Mouse (Mus musculus) gastrocnemius, postnatal 14 days (tissue): Measurements from ENCODE around the gene Gli1. TPM values are rescaled to one million over a fixed set of nuclear protein-coding genes. Genes with fewer than 3 reads are reported as not detected.
A peak's percentile ranks its signal among the peaks of the same experiment; 100 is the strongest.

Source experiments
- DNase-seq: peaks from one replicate; pipeline ENCODE4 v3.0.0; 2021; ENCODE audit warnings: mixed read lengths
- intact Hi-C: fragments of 180-260 bp; cut with DNase I; formaldehyde crosslinking; loops from one replicate; pipeline ENCODE4 v1.15.1; 2025; ENCODE audit warnings: low total_unique reads
- total RNA-seq, 2 experiments: library from RNA; stranded (reverse); gene quantifications; 2 replicates each; pipeline ENCODE4 v1.2.3; 2021

Gli1 gene
- total RNA-seq, 2 experiments from 2014 or later: 2.3 to 2.7 TPM

DNA sequence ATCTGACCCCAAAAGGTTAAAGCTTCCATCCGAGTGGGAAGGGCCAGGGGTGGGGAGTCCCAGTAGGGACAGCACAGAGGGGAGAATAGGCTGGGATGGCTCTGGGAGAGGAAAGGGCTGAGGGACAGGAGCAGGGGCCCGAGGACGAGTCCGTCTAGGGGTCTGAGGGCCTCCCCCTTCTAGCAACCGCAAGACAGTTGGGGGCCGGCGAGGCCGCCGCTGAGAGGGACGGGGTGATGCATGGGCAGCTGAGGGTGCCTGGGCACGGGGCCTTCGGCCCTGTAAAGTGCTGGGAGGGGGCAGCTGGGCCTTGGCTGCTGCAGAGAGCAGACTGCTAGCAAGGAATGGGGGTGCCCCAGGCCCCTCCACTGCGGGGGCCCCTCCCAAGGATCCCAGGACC lies 56.1 kb downstream of the Gli1 start:
- intact Hi-C loops: no loop called here
- no peak for DNase-seq

DNA sequence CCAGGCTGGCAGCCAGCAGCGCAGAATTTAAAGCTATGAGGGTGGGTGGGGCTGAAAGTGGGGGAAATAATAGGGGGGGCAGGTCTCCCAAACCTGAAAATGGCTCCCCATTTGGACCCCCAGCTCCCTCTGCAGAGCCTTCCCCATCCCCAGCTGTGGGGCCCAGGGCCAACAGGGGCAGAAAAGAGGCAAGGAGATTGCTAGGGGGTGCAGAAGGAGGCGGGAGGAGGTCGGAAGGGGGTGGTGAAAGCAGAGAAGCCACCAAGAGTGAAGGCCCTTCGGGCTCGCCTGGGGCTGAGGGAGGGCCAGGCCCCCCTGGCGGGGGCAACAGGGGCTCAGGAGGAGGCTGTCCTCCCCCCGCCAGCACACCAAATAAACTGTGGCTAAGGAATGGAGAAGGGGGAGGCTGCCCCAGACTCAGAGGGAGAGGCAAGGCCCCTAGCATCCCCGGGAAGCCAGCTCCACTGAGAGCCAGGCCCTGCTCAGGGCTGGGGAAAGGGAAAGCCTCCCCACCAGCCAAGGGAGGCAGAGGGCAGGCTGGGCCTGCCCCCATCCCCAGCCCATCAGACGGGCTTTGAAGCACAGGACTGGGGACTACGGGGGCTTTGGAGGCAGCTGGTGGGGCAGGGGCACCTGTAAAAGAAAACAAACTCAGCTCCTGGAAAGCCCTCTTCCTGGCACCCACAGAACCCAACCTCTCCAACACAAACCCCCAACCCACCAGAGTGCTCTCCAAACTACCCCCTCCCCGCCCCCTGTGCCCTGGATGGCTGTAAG lies 56.9 kb downstream of the Gli1 start:
- DNase-seq: no peak
- intact Hi-C loops: no loop called here

DNA sequence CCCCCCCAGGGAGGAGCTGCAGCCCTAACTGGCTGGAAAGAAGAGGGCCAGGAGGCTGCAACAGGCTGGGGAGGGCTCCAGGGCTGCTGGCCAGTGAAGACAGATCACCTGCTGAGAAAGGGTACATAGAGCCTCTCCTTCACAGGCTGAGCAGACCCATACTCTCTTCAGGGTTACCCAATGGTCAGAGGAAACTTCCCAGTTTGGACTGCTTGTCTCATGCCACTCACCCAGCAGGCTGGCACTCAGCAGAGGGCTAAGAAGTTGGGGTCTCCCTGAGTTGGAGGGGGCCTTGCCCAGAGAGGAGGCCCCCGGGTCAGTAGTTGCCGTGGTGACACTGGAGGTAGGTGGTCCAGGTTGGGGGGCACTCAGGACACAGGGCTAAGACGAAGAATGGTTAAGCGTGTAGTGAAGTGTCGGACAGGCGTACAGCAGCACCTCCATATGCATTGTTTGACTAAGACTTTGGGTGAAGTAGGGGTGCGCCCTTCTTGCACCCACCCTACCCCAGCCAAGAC lies 57.6 kb downstream of the Gli1 start:
- no peak for DNase-seq
- intact Hi-C loops: no loop called here

DNA sequence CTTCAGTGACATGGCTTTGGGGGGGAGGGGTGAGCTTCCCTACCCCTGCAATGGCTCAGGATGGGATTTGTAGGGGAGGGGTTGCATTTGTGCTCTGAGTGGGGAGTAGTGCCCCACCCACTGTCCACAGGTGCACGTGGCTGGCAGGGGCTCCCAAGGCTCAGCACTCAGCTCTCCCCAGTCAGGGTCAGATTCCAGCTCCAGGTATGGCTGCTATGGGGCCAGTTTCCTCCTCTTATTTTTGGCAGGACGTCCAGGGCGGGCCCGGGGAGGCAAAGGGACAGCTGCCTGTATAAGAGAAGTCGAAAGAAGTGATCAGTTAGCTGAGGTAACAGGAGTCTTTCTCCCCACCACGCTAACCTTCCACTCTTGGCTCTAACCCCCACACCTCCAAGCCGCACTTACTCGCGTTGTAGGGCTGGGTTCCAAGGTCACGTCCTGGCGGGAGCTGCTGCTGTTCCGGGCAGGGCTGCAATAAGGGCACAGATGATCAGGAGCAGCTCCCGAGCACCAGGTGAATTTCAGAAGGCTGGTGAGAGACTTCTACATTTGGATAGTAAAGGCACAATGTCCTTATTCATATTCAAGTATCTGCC lies 59.1 kb downstream of the Gli1 start:
- peak; percentile 36 for DNase-seq
- intact Hi-C loops: no loop called here

DNA sequence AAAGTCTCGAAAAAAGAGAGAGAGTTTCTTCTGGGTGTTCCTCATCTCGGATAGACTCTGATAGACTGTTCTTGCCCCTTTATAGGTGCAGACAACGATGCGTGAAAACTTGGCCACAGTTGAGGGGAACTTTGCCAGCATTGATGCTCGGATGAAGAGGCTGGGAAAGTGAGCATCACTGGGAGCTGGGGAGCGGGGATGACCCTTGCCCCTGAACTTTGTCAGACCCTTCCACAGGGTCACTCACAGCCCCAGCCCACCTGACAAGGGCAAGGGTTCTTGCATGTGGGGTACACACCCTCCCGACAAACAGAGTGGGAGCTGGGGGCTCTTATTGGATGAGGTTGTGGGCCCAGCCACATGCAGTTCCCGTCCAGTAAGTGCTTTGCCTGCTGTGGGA lies 60.5 kb downstream of the Gli1 start:
- no peak for DNase-seq
- intact Hi-C loops: no loop called here

Other genes starting within 250 kb of the Gli1 start
- gene Os9, start 220.8 kb downstream of the Gli1 start, total RNA-seq: 10 to 100 TPM; 20.3 to 23.5 TPM
- 1 to 10 TPM; 1.5 to 1.9 TPM for gene B4galnt1, start 176.7 kb downstream of the Gli1 start, total RNA-seq
- gene Slc26a10, start 161.3 kb downstream of the Gli1 start, total RNA-seq: 1 to 10 TPM; 3.7 to 7.6 TPM
- gene Arhgef25, start 151.9 kb downstream of the Gli1 start, total RNA-seq: 10 to 100 TPM; 13.9 to 14.4 TPM
- gene Dtx3, start 146.2 kb downstream of the Gli1 start, total RNA-seq: 10 to 100 TPM; 22.2 to 24.8 TPM
- gene Pip4k2c, start 130.4 kb downstream of the Gli1 start, total RNA-seq: 1 to 10 TPM; 6.3 to 7.6 TPM
- under 1 TPM; 0.45 to 0.53 TPM for gene Kif5a, start 78.6 kb downstream of the Gli1 start, total RNA-seq
- 100 to 1,000 TPM in 1 of 2 experiments, 10 to 100 TPM in 1; 99.8 to 103 TPM for gene Dctn2, start 75.6 kb downstream of the Gli1 start, total RNA-seq
- 10 to 100 TPM; 16.1 to 17.1 TPM for gene Mbd6, start 53.0 kb downstream of the Gli1 start, total RNA-seq
- 10 to 100 TPM; 50.3 to 56.0 TPM for gene Mars, start 30.2 kb downstream of the Gli1 start, total RNA-seq
- gene Arhgap9, start 20.0 kb downstream of the Gli1 start, total RNA-seq: 1 to 10 TPM; 1.3 to 2.1 TPM
- gene Inhbe, start 12.4 kb upstream of the Gli1 start, total RNA-seq: not detected
- not detected for gene Inhbc, start 28.5 kb upstream of the Gli1 start, total RNA-seq
- 10 to 100 TPM; 84.1 to 89.2 TPM for gene R3hdm2, start 38.4 kb upstream of the Gli1 start, total RNA-seq
- 100 to 1,000 TPM; 315 to 336 TPM for gene Stac3, start 159.7 kb upstream of the Gli1 start, total RNA-seq
- 10 to 100 TPM; 23.3 to 25.3 TPM for gene Ndufa4l2, start 173.0 kb upstream of the Gli1 start, total RNA-seq
- gene Shmt2, start 180.5 kb upstream of the Gli1 start, total RNA-seq: 10 to 100 TPM; 29.4 to 33.1 TPM
- gene Nxph4, start 192.6 kb upstream of the Gli1 start, total RNA-seq: 1 to 10 TPM; 1.3 to 1.5 TPM